Mouse (Mus musculus) forebrain, embryonic 16.5 days (tissue): ENCODE results near the gene Lsamp. TPM values are rescaled to one million over a fixed set of nuclear protein-coding genes. Genes with fewer than 3 reads are reported as not detected.
A peak's percentile ranks its signal among the peaks of the same experiment; 100 is the strongest.

ENCODE experiments used
- ATAC-seq: fragments of 200-750 bp; cut with Nextera tagmentation; 2 replicates; pipeline ENCODE4 v1.8.0; 2017; ENCODE audit warnings: mild to moderate bottlenecking, moderate library complexity
- H3K27ac ChIP-seq: fragments of 300-500 bp; sonication (generic); 2 replicates; pipeline ENCODE4 v1.5.1; 2014; ENCODE audit warnings: low read length, control low read depth
- H3K27me3 ChIP-seq: fragments of 300-500 bp; sonication (generic); replicated peaks from 2 replicates; pipeline ENCODE4 v1.6.1; 2014; ENCODE audit warnings: low read length; ENCODE audit not compliant: control insufficient read depth, insufficient read depth
- H3K36me3 ChIP-seq: fragments of 300-500 bp; sonication (generic); 2 replicates; pipeline ENCODE4 v1.6.1; 2014; ENCODE audit not compliant: control insufficient read depth, insufficient read depth
- H3K4me1 ChIP-seq: fragments of 300-500 bp; sonication (generic); replicated peaks from 2 replicates; pipeline ENCODE4 v1.6.1; 2014; ENCODE audit warnings: low read length; ENCODE audit not compliant: control insufficient read depth, insufficient read depth
- H3K4me2 ChIP-seq: fragments of 300-500 bp; sonication (generic); 2 replicates; pipeline ENCODE4 v1.6.1; 2014; ENCODE audit warnings: mild to moderate bottlenecking, low read length, control low read depth
- H3K4me3 ChIP-seq: fragments of 300-500 bp; sonication (generic); replicated peaks from 2 replicates; pipeline ENCODE4 v1.5.1; 2014; ENCODE audit warnings: mild to moderate bottlenecking, low read length, control low read depth
- H3K9ac ChIP-seq: fragments of 300-500 bp; sonication (generic); replicated peaks from 2 replicates; pipeline ENCODE4 v1.6.1; 2014; ENCODE audit warnings: low read depth, low read length, control low read depth
- H3K9me3 ChIP-seq: fragments of 300-500 bp; sonication (generic); 2 replicates; pipeline ENCODE4 v1.6.1; 2016; ENCODE audit warnings: low read length; ENCODE audit not compliant: control insufficient read depth
- WGBS: fragments of 180-500 bp; shearing (Covaris S2); extraction: QIAGEN DNeasy Blood & Tissue Kit; methylation state at CpG from one replicate; pipeline ENCODE4 v1.1.7; 2014; 5-methylcytosine and 5-hydroxymethylcytosine counted together
- polyA plus RNA-seq: library from polyadenylated mRNA; unstranded; fragments of >200 nt; fragmentation: Nextera tagmentation; extraction: Ambion mirVana; gene quantifications from 2 replicates; pipeline ENCODE4 v1.2.1, GENCODE M21; 2015

Gene Lsamp
- polyA plus RNA-seq, 1 experiment from 2014 or later, result 68.1 TPM

GRCm38 (mm10) chr16:40653508-40653907 is 669.3 kb downstream of the Lsamp start:
- no peaks in the 10 kb centered on the region for H3K36me3 ChIP-seq
- H3K4me1 ChIP-seq, result peaks cover 3% of the 10 kb centered on the region; the same call in 1 of the 2 replicates
- no peak overlapping the region for H3K9ac ChIP-seq
- no peaks in the 10 kb centered on the region for H3K27me3 ChIP-seq
- no peak overlapping the region for H3K4me3 ChIP-seq
- H3K4me2 ChIP-seq, result no peak overlapping the region
- ATAC-seq, result peak; percentile 73
- H3K27ac ChIP-seq, result no peak overlapping the region
- 39% methylated on average over 1 of the region's 1 CpGs for WGBS
- no peaks in the 10 kb centered on the region for H3K9me3 ChIP-seq

- Histone ChIP-seq H3K9me3 (no peaks in the 10 kb centered on the region), H3K27ac (no peak overlapping the region), H3K4me2 (no peak overlapping the region), H3K36me3 (no peaks in the 10 kb centered on the region), H3K27me3 (no peaks in the 10 kb centered on the region), H3K4me3 (no peak overlapping the region), H3K4me1 (peaks cover 3% of the 10 kb centered on the region; the same call in 1 of the 2 replicates), H3K9ac (no peak overlapping the region)
- ATAC-seq, result no peak
- 68% methylated on average over 5 of the region's 5 CpGs for WGBS
Observed at GRCm38 (mm10) chr16:40656347-40656746, 672.2 kb downstream of the Lsamp start.

- Histone ChIP-seq H3K36me3 (no peaks in the 10 kb centered on the region), H3K4me3 (no peak overlapping the region), H3K4me1 (peaks cover 3% of the 10 kb centered on the region; the same call in 1 of the 2 replicates), H3K9me3 (no peaks in the 10 kb centered on the region), H3K27me3 (no peaks in the 10 kb centered on the region), H3K27ac (no peak overlapping the region), H3K4me2 (no peak overlapping the region), H3K9ac (no peak overlapping the region)
- WGBS, result 48% methylated on average over 6 of the region's 6 CpGs
- no peak for ATAC-seq
Observed at GRCm38 (mm10) chr16:40656871-40657270, 672.7 kb downstream of the Lsamp start.

GRCm38 (mm10) chr16:40685531-40685930 is 701.4 kb downstream of the Lsamp start:
- no peaks in the 10 kb centered on the region for H3K9me3 ChIP-seq
- no peak overlapping the region for H3K27ac ChIP-seq
- H3K27me3 ChIP-seq, result no peaks in the 10 kb centered on the region
- no peak overlapping the region for H3K4me3 ChIP-seq
- no peaks in the 10 kb centered on the region for H3K4me1 ChIP-seq
- no peak for ATAC-seq
- H3K9ac ChIP-seq, result no peak overlapping the region
- no peaks in the 10 kb centered on the region for H3K36me3 ChIP-seq
- no peak overlapping the region for H3K4me2 ChIP-seq

- Histone ChIP-seq H3K27me3 (no peaks in the 10 kb centered on the region), H3K4me2 (no peak overlapping the region), H3K4me1 (peaks cover 6% of the 10 kb centered on the region; the same call in 1 of the 2 replicates), H3K9ac (no peak overlapping the region), H3K4me3 (no peak overlapping the region), H3K36me3 (no peaks in the 10 kb centered on the region), H3K27ac (peak overlapping the region; percentile 9; the same call in 1 of the 2 replicates), H3K9me3 (no peaks in the 10 kb centered on the region)
- WGBS, result 8% methylated on average over 2 of the region's 2 CpGs
- ATAC-seq, result peak; percentile 89
Observed at GRCm38 (mm10) chr16:40692292-40692691, 708.1 kb downstream of the Lsamp start.

GRCm38 (mm10) chr16:40697253-40697652 is 713.1 kb downstream of the Lsamp start:
- Histone ChIP-seq H3K9ac (no peak overlapping the region), H3K36me3 (no peaks in the 10 kb centered on the region), H3K4me1 (peaks cover 3% of the 10 kb centered on the region; the same call in 1 of the 2 replicates), H3K4me2 (no peak overlapping the region), H3K9me3 (no peaks in the 10 kb centered on the region), H3K27ac (no peak overlapping the region), H3K27me3 (no peaks in the 10 kb centered on the region), H3K4me3 (no peak overlapping the region)
- WGBS, result 73% methylated on average over 3 of the region's 3 CpGs
- no peak for ATAC-seq

- H3K4me2 ChIP-seq, result no peak overlapping the region
- H3K27ac ChIP-seq, result no peak overlapping the region
- peak; percentile 87 for ATAC-seq
- no peaks in the 10 kb centered on the region for H3K36me3 ChIP-seq
- no peaks in the 10 kb centered on the region for H3K27me3 ChIP-seq
- 21% methylated on average over 2 of the region's 2 CpGs for WGBS
- no peak overlapping the region for H3K4me3 ChIP-seq
- H3K9ac ChIP-seq, result no peak overlapping the region
- H3K4me1 ChIP-seq, result peaks cover 15% of the 10 kb centered on the region
- no peaks in the 10 kb centered on the region for H3K9me3 ChIP-seq
Observed at GRCm38 (mm10) chr16:40708558-40708957, 724.4 kb downstream of the Lsamp start.

GRCm38 (mm10) chr16:40709574-40709973 is 725.4 kb downstream of the Lsamp start:
- ATAC-seq, result no peak

GRCm38 (mm10) chr16:40710068-40710467 is 725.9 kb downstream of the Lsamp start:
- H3K9me3 ChIP-seq, result no peaks in the 10 kb centered on the region
- H3K4me2 ChIP-seq, result no peak overlapping the region
- no peak overlapping the region for H3K27ac ChIP-seq
- ATAC-seq, result 0 out of 2 replicates have a peak, but pooled peaks have one; percentile 31
- no peaks in the 10 kb centered on the region for H3K36me3 ChIP-seq
- no peak overlapping the region for H3K4me3 ChIP-seq
- H3K4me1 ChIP-seq, result peaks cover 15% of the 10 kb centered on the region
- H3K27me3 ChIP-seq, result no peaks in the 10 kb centered on the region
- H3K9ac ChIP-seq, result no peak overlapping the region
- 66% methylated on average over 3 of the region's 3 CpGs for WGBS

More at GRCm38 (mm10) chr16:40709574-40709973, 725.4 kb downstream of the Lsamp start:
- no peak overlapping the region for H3K4me3 ChIP-seq
- H3K27ac ChIP-seq, result no peak overlapping the region
- H3K27me3 ChIP-seq, result no peaks in the 10 kb centered on the region
- no peaks in the 10 kb centered on the region for H3K9me3 ChIP-seq
- no peak overlapping the region for H3K4me2 ChIP-seq
- 44% methylated on average over 4 of the region's 4 CpGs for WGBS
- H3K4me1 ChIP-seq, result peaks cover 15% of the 10 kb centered on the region
- H3K36me3 ChIP-seq, result no peaks in the 10 kb centered on the region
- H3K9ac ChIP-seq, result no peak overlapping the region

GRCm38 (mm10) chr16:40710491-40710890 is 726.3 kb downstream of the Lsamp start:
- Histone ChIP-seq H3K9me3 (no peaks in the 10 kb centered on the region), H3K36me3 (no peaks in the 10 kb centered on the region), H3K9ac (no peak overlapping the region), H3K27ac (no peak overlapping the region), H3K4me1 (peaks cover 15% of the 10 kb centered on the region), H3K27me3 (no peaks in the 10 kb centered on the region), H3K4me2 (no peak overlapping the region), H3K4me3 (no peak overlapping the region)
- no peak for ATAC-seq
- 80% methylated on average over 5 of the region's 5 CpGs for WGBS
